Mouse (Mus musculus): ENCODE measurements around the gene Gpr135. TPM values are rescaled to one million over a fixed set of nuclear protein-coding genes. Genes with fewer than 3 reads are reported as not detected.

The Gpr135 gene
- total and polyA plus RNA-seq, 3 experiments: 0.19 to 0.92 TPM; not detected in 1

- TF ChIP-seq MEF2A (IDR thresholded peaks at IDR 0.05; ENCODE audit: extremely low read depth, insufficient replicate concordance, low read depth, low read length, poor library complexity, severe bottlenecking) (no peak), E2F4 (IDR thresholded peaks at IDR 0.05; ENCODE audit: borderline replicate concordance, low read depth, low read length) (no peak), ZC3H11A (IDR thresholded peaks at IDR 0.05; ENCODE audit: low read depth, low read length) (no peak), BHLHE40 (IDR thresholded peaks at IDR 0.05; ENCODE audit: borderline replicate concordance, low read depth, low read length) (no peak), MAFK (IDR thresholded peaks at IDR 0.05; ENCODE audit: borderline replicate concordance, low read depth, low read length) (no peak), GABPA (IDR thresholded peaks at IDR 0.05; ENCODE audit: low read depth, low read length) (no peak), MYB (IDR thresholded peaks at IDR 0.05; ENCODE audit: low read depth, low read length) (no peak), TCF12 (IDR thresholded peaks at IDR 0.05; ENCODE audit: low read depth, low read length) (no peak), NRF1 (IDR thresholded peaks at IDR 0.05; ENCODE audit: insufficient read depth, low read depth, low read length, poor library complexity, severe bottlenecking) (no peak), UBTF (IDR thresholded peaks at IDR 0.05; ENCODE audit: borderline replicate concordance, insufficient read depth, low read depth, low read length) (no peak), CTCF (IDR thresholded peaks at IDR 0.05 in 2 of 3, conservative IDR thresholded peaks at IDR 0.05 in 1 of 3; ENCODE audit: control insufficient read depth in 1 of 3, insufficient read depth in 1 of 3, low read depth in 2 of 3, low read length in 3 of 3, poor library complexity in 1 of 3, severe bottlenecking in 1 of 3) (no peak), USF2 (IDR thresholded peaks at IDR 0.05; ENCODE audit: borderline replicate concordance in 1 of 2, insufficient read depth in 1 of 2, low read depth in 1 of 2, low read length in 2 of 2) (no peak)
Measured at GRCm38 (mm10) chr12:72084261-72085023, 13.5 kb upstream of the Gpr135 start (continued).

GRCm38 (mm10) chr12:72083265-72083664, 12.3 kb upstream of the Gpr135 start:
- Histone ChIP-seq H3K36me3 (ENCODE audit: control insufficient read depth in 1 of 2, insufficient read depth in 2 of 2, low read length in 2 of 2) (peaks cover 0 to 6% of the 10 kb centered on the region in 2 experiments; a peak in 2 of 4 replicates), H3K9me3 (replicated peaks; ENCODE audit: insufficient read depth, low read length) (no peaks in the 10 kb centered on the region), H3K27ac (ENCODE audit: control insufficient read depth, low read depth, low read length) (no peak overlapping the region), H3K27me3 (ENCODE audit: control insufficient read depth in 1 of 2, insufficient read depth in 2 of 2, low read length in 2 of 2) (no peaks in the 10 kb centered on the region), H3K9ac (ENCODE audit: control insufficient read depth, low read depth, low read length, poor library complexity, severe bottlenecking) (no peak overlapping the region), H3K4me1 (ENCODE audit: control insufficient read depth in 1 of 2, insufficient read depth in 2 of 2, low read length in 2 of 2) (peaks cover 0 to 2% of the 10 kb centered on the region in 2 experiments; a peak in 1 of 4 replicates), H3K4me3 (ENCODE audit: control insufficient read depth in 1 of 2, insufficient read depth in 1 of 2, low read depth in 2 of 2, low read length in 2 of 2) (no peak overlapping the region), H3K79me2 (ENCODE audit: control insufficient read depth, insufficient read depth, low read length, poor library complexity) (no peaks in the 10 kb centered on the region; the same call in 1 of the 2 replicates)
- TF ChIP-seq ZMIZ1 (IDR thresholded peaks at IDR 0.05; ENCODE audit: low read depth, low read length) (no peak), USF2 (IDR thresholded peaks at IDR 0.05; ENCODE audit: borderline replicate concordance in 1 of 2, insufficient read depth in 1 of 2, low read depth in 1 of 2, low read length in 2 of 2) (no peak), GATA1 (IDR thresholded peaks at IDR 0.05; ENCODE audit: low read depth, low read length) (no peak), ETS1 (IDR thresholded peaks at IDR 0.05; ENCODE audit: low read depth, low read length) (no peak), BHLHE40 (IDR thresholded peaks at IDR 0.05; ENCODE audit: borderline replicate concordance, low read depth, low read length) (no peak), MAX (IDR thresholded peaks at IDR 0.05; ENCODE audit: low read length) (no peak), TAL1 (IDR thresholded peaks at IDR 0.05; ENCODE audit: low read length) (no peak), MAZ (IDR thresholded peaks at IDR 0.05; ENCODE audit: low read depth, low read length) (no peak), CTCF (IDR thresholded peaks at IDR 0.05 in 2 of 3, conservative IDR thresholded peaks at IDR 0.05 in 1 of 3; ENCODE audit: control insufficient read depth in 1 of 3, insufficient read depth in 1 of 3, low read depth in 2 of 3, low read length in 3 of 3, poor library complexity in 1 of 3, severe bottlenecking in 1 of 3) (no peak), RAD21 (IDR thresholded peaks at IDR 0.05; ENCODE audit: low read depth, low read length) (no peak)
- DNase-seq (ENCODE audit: low read depth, low spot score): peak; percentile 25

Measured in MEL (cell line).